Mouse (Mus musculus) cerebellum, postnatal 14 days (tissue): ENCODE results near the gene C2cd5.
A peak's percentile ranks its signal among the peaks of the same experiment; 100 is the strongest.
"Not testable (repeated sequence)": the region's sequence is repeated elsewhere in the genome, so short reads cannot be mapped to it uniquely, and the experiment has no call there.

Source experiments
- DNase-seq, 2 experiments: peaks; one replicate each; pipeline ENCODE4 v3.0.0; 2021; ENCODE audit warnings: mixed read lengths in 2 of 2

The C2cd5 gene

DNA sequence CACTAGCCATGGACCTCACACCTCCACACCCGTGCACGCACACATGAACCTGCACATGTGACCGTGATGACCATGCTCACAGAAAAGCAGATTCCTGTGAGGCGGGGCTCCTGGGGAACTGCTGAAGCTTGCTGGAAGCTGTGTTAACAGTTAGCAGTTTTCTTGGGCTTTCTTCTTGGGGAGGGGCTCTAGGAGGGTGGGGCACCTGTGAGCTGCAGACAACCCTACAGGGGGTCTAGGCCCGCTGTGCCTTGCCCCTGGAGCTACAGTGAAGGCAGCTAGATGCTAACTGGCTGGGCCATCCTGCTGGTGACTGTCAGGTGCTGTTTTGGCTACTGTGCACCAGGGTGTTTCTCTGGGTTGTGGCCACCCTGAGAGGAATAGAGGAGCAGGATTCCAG, 91.1 kb downstream of the C2cd5 start:
- DNase-seq: no peak

DNA sequence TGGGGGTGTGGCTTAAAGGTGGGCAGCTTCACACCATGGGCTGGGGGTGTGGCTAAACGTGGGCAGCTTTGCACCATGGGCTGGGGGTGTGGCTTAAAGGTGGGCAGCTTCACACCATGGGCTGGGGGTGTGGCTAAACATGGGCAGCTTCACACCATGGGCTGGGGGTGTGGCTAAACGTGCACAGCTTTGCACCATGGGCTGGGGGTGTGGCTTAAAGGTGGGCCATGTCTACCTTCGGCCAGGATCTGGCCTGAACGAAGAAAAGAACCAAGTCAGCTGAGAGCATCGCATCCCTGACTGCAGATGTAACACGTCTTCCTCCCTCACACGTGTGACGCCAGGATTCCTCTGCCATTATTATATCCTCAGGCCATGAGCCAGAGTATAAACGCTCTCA, 94.7 kb downstream of the C2cd5 start:
- not testable (repeated sequence) for DNase-seq

DNA sequence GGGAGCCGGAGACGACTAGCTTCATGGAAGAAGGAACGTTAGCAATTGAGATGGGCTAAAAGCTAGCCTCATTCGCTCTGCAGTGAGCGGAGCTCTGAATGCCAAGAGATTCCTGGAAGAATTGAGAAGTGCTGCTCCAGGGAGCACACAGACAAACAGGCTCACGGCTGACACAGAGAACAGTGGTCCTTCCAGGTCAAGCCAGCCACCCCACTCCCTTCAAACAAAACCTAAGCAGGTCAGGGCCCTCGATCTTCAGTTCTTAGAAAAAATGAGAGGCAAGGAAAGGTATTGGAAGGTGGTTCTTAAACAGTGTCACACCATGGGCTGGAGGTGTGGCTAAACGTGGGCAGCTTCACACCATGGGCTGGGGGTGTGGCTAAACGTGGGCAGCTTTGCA, 95.1 kb downstream of the C2cd5 start:
- no peak for DNase-seq

DNA sequence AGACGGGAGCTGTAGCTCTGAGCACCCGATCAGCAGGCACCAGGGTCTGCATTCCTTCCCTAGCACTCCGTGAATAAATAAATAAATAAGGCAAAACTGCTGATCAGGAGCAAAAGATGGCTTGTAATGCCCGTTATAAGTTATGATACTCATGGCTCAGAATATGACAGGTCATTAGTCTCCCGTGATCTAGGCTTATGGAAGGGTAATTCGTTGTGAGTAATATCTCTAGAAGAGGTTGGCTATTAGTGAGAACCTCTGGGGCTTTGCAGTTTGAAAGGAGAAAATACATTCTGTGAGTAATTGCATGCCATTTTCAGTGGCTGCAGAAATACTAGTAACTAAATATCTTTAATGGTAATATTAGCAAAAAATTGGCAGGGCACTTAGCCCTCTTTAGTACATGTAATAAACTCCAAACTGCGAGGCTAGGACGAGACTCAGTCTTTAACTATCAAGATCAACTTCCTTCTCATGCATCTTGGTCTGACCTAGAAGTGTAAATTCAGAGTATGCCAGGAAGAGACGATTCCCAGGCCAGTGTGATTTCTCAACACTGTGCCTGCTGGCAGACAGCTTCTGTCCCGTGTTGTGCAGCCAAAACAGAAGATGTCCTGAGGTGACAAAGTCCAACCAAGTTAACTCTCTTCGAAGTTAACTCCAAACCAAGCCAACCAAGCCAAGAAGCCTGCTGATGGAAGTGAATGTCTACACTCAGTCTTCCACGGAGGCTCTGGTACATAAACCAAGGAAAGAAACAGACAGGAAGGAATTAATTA, 101.5 kb downstream of the C2cd5 start:
- no peak for DNase-seq

DNA sequence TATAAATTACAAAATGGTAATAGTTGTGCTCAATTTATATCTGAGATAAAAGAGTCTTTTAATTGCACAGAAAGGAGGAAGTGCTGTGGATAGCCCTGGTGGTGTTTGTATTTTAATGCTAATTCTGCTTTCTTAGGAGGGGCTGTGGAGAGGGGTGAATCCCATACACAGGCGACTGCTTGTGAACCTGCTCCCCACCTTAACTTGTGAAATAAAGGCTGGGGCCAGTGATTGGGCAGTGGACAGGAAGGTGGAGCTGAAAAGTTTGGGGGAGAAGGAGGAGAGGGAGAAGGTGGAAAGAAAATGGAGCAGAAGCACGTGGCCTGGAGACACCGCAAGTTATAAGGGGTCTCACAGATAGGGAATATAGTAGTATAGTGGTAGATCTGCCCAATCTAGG, 103.1 kb downstream of the C2cd5 start:
- no peak for DNase-seq

DNA sequence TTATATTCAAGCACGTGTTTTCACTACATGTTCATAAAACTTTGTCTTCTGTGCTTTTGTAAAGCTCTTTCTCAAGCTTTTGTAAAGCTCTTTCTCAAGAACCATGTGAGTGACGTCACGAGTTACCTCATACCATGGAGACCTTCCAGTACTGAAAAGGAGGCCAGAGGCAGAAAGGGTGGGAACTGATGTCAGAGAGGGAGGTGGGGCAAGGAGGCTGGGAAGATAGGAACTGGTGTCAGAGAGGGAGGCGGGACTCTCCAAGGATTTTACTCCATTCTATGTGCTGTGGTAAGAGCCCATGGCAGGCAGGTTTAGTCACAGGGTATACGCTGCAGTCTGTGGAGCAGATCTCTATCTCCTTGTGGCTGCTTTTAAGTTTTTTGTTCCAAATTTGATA, 104.4 kb downstream of the C2cd5 start:
- DNase-seq: no peak

DNA sequence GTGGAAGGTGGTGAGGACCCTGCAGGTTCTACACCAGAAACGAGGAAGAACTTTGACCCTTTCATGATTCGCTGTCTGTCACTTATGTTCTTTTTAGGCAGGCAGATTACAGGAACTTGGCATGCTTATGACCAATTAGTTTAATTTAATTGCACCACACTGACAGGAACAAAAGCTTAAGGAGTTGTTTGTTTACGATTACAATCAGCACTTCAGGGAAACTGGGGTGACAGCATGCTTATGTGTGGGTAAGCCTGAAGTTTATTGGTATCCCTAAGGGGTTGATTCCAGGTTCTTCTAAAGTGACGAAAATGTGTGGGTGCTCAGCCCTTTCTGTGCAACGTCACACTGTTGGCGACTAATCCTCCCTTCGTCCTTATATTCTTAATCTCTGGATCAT, 105.1 kb downstream of the C2cd5 start:
- DNase-seq: no peak

DNA sequence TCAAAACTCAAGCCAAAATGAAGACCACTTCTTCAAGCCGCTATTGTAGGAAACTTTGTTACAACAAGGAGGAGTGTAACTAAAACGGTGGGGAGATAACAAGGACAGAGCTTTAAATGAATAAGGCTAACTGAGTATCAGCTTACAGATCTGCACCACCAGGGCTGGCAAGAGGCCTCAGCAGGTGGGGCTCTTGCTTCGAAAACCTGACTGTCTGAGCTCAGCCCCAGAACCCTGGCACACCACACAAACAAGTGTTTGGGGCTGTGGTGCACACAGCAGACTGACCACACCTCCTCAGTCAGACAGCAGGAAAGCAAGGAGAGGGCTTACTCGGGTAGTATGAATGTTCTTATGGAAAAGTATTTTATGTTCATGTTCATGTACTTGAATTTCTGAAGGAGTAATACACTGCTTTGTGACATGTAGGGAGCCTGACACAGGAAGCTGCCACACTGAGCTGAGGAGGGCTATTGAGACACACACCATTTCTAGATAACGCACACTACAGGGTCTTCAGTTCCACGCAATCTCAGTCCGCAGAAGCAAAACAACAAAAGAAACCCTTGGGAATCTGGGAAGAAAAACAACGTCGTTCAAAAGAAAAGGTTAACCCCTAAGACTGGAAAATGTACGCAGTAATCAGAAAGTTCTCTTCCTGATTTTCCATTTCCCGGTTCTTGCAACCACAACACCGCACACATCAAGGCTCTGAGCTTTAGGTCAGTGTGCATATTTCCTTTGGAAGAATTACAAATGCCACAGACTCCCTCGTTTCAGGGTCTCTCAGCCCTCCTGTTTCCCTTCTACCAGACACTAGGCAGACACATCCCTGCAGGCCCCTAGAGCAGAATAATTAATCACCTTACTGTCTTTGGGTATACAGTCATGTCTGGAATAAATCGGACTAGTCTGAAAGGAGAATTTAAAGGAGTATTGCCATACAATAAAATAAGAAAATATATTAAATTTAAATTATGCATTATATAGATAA, 105.9 kb downstream of the C2cd5 start:
- no peak for DNase-seq

DNA sequence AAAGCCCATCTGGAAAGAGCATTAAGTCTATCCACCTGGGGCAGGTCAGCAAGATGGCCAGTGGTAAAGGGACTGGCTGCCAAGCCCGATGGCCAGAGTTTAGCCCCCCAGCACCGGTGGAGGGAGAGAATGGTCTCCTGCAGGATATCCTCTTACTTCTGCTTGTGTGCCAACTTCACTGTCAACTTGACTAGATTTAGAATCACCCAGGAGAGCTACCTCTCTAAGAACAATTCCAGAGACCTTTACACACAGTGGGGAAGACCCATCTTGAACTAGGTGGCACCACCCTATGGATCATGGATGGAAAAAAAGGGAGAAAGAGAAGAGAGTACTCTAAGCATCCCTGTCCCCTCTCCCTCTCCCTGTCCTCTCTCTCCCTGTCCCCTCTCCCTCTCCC, 107.0 kb downstream of the C2cd5 start:
- DNase-seq: no peak

DNA sequence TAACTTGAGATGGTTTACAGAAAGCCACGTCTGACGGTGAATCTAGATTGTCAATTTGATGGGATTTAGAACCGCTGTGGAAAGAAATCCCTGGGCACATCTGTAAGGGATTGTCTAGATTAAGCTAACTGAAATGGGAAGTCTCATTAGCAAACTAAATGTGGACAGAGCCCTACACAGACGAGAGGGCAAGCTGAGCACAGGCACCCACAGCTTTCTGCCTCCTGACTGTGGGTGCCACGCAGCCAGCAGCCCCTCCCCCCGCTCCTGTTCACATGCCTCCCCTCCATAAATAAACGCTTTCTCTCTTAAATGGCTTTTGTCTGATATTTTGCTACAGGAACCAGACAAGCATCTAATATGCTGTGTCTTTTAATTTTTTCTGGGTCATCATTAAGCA, 107.8 kb downstream of the C2cd5 start:
- no peak for DNase-seq

DNA sequence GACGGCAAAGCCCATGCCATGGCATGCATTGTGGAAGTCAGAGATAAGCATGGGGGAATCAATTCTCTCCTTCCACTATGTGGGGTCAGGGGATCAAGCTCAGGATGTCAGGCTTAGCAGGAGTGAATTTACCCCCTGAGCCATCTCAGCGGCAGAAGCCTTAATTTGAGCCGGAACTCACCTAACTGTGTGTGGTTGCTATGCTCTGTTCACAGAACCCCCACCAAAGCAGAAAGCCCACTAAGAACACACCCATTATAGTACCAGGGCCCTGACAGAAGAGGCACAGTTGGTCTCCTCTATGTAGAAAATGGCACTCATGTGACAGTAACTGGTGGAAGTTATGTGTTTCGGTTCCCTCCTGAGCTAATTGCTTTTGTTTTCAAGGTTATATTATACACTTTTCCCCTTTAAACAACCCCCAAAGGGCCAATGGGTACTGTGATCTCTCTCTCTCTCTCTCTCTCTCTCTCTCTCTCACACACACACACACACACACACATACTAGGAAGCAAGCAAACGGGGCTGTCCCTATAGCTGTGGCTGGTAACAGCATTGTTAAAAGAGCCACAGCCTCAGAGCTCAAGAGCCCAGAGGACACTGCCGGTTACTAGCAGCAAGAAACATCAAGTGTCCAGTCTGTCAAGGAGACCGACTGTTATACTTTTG, 108.4 kb downstream of the C2cd5 start:
- no peak for DNase-seq

DNA sequence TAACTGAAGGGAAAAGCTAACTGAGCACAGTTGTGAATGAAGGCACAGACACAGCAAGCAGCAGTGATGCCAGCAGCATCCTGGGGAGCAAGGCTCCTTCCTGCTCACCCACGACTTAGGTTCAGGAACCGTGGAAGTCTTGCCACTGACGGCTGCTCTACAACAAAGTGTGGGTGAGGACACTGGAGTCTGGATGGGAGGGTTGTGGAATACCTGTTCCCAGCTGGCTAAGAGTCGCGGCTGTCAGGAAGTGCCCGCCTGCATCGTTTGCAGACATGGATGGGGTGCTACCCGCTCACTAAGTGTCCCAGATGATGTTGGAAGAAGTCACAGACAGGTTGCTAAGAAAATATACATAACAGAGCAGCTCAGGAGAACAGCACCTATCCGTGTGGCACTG, 109.4 kb downstream of the C2cd5 start:
- no peak for DNase-seq

DNA sequence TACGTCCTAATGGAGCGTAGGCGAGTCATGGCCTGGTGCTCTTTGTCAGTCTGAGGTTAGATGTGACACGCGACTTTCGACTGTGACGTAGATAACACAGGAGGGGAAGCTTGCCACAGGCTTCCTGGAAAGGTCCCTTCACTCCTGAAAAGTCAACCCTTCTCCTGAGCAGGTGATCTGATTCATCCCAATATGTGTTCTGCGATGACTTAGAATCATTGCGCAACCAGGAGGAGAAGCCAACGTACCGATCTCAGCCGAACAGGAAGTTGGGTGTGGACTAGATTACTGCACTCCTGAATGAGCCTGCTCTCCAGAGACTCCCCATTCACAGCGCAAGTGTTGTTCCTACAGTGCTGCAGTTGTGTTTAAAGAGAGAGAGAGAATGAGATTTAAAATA, 110.4 kb downstream of the C2cd5 start:
- no peak for DNase-seq

DNA sequence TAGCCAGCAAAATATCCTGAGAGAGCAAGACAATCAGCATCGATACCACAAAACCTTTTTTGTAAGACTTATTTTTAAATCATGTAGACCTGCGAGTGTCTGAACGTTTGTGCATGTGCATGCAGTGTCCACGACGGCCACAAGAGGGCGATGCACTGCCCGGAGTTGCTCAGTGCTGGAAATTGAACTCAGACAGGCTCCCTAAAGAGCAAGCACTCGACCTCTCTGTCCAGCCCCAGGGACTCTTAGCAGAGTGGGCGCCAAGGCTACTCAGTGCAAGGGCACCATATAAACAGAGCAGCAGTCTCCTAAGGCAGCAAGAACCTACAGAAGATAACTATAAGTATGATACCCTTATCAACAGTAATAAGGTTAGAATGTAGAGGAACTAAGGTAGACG, 111.2 kb downstream of the C2cd5 start:
- peak; percentile 78 to 85 for DNase-seq

DNA sequence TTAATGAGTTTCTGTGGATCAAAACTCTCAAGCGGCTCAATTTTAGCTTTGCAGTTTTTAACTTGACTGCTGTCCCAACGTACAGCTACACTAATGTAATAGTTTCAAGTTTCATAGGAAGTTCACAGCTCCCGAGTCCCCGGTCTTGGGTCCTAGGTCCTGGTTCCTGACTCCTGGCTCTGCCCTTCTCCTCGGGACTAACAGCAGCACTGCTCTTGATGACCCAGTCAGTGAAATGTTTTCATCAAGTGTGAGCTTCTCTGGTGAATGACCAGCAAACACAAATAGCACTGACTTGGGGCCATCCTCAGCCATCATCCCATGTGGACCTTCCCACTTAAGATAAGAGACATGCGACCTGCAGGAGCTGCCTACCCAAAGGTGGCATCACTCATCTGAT, 111.7 kb downstream of the C2cd5 start:
- no peak for DNase-seq

DNA sequence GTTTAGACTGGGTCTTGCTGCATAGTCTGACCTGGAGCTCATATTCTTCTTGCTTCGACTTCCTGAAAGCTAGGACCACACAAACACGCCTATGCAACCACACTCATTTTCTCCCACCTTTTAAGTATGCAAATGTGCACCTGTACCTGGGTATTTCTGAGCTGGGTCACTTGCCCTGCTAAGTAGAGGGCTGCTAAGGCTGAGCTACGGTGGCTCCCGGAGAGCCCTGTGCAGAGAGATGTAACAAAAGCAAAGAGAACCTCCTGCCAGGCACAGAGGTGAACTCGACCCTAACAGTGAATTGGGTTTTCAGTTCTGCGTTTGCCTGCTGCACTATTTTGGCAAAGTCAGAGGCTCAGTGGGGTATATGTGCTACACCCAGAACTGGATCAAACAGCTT, 112.3 kb downstream of the C2cd5 start:
- no peak for DNase-seq

DNA sequence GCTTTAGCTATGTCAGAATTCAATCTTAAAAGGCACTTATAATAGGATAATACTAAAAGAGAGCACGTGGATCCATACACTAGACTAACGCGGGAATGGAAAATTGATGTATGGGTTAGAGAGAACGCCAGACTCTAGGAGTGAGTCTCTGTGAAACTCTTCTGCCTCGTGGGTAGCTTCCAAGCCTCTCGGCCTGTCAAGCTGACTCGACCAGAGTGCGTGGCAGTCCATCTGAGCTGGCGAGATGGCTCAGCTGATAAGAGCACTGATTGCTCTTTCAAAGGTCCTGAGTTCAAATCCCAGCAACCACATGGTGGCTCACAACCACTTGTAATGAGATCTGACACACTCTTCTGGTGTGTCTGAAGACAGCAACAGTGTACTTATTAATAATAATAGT, 113.2 kb downstream of the C2cd5 start:
- not testable (repeated sequence) for DNase-seq

DNA sequence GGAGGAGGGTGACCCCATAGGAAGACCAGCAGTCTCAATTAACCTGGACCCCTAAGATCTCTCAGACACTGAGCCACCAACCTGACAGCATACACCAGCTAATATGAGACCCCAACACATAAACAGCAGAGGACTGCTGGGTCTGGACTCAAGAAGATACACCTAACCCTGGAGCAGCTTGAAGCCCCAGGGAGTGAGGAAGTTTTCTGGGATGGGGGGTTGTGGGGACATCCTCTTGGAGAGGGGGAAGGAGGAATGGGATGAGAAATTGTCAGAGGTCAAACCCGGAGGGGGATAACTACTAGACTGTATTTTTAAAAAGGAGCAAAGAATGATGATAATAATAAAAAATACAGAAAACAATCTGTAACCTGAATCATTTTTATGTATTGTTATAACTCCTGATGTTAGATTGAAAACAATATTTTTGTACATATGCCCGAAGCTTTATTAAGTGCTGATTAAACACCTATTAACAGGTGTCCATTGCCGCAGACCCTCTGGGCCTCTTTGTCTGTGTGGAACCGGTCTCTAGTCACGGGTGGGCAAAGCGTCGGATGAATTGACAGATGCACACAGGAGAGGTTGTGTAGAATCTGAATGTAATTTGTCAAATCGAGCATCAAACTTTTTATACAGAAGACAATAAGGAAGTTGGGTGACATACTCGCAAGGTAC, 114.2 kb downstream of the C2cd5 start:
- DNase-seq: not testable (repeated sequence)

DNA sequence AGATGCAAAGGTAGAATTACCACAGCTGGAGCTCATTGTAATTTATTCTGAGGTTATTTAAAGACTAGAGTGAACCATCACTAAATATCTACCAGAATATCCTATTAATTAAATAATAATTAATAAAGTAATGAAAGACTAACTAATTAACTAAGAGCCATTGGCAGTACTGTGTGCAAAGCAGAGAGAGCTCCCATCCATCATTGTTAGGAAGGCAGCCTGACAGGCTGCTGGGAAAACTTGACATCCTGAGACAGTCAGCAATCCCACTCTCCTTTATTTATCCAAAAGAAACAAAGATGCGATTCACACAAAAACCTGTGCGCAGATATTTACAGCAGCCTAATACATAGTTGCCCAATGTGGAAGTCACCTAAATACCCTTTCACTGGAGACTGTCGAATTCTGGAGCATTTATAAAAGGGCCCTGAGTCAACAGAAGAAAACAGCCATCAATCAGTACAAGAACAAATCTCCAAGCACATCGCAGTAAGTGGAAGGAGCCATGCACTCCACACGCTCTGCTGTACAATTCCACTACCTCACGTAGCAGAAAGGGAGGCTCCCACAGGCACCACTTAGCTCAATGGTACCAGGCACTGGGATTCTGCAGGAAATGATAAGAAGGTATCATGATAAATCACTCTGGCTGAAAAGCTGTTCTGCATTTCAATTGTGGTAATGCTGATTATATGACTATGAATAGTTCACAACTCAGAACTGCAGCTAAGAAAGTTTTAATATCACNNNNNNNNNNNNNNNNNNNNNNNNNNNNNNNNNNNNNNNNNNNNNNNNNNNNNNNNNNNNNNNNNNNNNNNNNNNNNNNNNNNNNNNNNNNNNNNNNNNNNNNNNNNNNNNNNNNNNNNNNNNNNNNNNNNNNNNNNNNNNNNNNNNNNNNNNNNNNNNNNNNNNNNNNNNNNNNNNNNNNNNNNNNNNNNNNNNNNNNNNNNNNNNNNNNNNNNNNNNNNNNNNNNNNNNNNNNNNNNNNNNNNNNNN, 120.0 kb downstream of the C2cd5 start:
- no peak for DNase-seq

DNA sequence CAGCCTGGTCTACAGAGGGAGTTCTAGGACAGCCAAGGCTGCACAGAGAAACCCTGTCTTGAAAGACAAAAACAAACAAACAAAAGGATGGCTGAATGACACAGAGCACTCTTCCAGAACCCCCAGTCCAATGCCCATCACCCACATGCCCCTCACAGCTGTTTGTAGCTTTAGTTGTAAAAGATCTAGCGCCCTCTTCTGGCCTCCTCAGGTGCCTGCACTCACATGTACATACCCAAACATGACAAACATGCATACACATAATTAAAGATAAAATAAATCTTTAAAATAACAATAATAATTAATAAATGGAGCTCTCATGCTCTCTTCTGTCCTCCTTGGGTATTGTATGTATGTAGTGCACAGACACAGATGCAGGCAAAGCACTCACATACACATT, 122.7 kb downstream of the C2cd5 start:
- no peak for DNase-seq

DNA sequence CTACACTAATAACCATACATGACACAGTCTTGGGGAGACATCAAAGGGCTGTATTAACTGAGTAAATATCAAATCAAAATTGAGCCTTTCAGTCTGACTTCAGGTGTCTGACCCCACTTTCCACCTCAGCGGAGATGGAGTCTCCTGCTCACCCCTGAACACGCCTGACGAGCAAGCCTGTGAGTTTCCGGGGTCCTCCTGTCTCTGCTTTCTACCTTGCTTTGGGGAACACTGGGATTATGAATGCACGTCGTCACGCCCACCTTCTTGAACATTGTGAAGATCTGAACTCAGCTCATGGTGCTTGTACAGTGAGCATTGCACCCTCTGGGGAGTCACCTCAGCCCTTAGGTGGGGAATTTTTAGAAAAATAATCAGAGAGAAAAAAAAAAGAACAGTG, 126.7 kb downstream of the C2cd5 start:
- no peak for DNase-seq

DNA sequence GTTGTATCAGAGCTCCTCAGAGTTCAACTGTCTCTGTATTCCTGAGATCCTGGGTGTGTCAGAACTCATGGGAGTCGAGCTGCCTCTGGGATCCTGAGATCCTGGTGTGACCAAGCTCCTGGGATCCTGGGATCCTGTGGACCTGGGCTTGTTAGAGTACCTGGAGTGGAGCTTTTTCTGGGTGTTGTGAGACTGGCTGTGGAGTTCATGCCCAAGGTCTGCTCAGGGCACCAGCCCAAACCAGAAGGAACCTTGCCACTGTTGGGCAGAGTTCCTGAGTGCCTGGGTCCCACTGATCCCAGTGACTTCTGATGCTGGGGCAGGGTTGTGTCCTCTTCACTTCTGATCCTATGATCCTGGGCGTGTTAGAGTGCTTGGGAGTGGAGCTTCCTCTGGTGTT, 127.7 kb downstream of the C2cd5 start:
- DNase-seq: no peak
